Mouse (Mus musculus) embryo, embryonic 10 days (tissue): ENCODE data around the gene Dnajb12.

Source experiments
- DNase-seq: peaks from one replicate; pipeline ENCODE4 v3.0.0-alpha.2; 2015; ENCODE audit warnings: low spot score

Dnajb12 gene

DNA sequence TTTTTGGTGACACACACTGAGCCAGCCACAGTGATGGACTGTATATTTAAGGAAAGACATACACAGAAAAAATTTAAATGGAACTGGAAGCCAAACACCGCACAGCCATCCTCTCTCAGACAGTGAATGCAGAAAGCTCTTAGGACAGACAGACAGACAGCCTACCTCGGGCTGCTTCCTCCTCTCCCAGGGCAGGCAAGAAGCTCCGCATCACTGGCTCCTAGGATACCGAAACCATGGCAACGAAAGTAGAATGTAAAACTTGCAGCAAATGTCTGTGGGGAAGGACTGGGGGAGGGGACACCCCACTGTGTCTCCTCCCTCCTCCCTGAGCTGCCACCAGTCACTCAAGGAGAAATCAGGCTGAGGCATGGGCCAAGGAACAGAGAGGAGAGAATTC lies 18.2 kb downstream of the Dnajb12 start:
- DNase-seq, result peak; percentile 89

DNA sequence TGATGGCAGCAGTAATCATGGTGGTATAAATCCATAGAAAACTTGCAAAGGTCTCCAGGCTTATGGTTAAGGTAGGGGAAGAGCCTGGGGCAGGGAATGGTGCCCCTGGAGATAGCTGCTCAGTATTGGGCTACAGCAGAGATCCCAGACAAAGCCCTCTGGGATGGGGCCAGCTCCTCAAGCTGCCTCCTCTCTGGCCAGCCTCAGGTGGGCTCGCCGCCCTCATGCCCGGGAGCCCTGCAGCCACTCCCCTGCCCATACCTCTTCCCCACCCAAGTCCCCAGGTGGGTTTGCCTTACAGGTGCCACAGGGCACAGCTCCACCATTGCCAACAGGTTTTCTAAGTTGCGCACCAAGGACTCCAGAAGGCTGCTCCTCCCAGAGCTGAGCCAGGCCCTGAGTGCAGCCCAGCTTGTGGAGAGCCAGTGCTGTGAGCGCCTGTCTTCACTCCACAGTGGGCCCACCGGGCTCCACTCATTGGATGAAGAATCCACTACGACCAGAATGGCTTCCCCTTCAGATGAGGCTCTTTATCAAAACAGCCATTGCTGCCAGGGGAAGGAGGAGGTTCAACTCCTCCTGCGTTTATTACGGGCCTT lies 18.9 kb downstream of the Dnajb12 start:
- DNase-seq, result no peak

DNA sequence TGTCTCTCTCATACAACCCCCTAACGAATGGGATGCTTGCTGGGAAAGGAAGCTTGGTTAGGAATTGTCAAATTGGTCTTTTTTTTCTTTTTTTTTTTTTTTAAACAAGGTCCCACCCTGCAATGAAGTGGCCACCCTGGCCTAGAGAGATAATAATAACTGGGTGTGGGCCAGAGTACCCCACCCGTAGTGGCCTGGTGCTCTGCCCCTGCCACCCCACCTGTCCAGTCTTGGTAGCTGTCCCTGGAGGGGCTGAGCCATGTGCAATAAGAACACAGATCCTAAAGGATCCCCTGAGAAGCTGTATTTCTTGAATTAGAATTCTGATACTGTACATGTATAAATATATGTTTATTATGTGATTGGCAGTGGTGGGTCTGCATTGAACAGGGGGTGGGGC lies 19.6 kb downstream of the Dnajb12 start:
- no peak for DNase-seq

DNA sequence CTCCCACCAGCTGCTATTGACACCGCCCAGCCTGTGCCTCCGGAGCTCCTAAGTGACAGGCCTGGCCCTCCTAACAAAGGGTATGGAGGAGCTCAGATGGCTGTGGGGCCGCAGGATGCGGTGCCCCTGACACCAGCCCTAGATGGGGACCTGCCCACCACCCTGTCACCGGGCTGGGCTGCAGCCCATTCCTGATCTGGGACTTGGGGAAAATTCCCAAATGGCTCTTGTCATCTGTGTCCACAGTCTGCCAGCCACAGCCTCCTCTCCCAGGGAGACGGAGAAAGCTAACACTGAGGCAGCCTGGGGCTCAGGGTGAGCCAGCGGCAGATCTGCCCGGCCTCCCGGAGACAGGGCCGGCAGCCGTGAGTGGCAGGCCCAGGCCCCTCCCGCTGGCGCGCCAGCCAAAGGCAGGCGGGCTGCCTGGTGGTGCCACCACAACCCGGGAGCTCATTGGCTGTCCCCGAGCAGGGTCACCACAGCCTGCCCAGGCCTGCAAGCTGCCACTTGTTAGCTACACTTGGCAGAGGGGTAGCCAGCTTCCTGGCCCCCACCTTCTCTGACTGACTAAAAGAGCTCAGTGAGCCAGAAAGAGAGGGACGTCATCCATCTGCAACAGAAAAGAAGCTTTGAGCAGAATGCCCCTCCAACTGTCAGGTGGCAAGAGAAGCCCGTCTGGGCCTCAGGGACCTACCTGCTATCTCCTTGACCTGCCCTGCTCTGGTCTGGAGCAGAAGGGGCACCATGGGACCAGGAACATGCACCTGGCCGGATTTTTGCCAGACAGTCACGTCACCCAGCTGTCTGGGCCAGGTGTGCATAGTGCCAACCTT lies 20.2 kb downstream of the Dnajb12 start:
- DNase-seq, result peak; percentile 91

DNA sequence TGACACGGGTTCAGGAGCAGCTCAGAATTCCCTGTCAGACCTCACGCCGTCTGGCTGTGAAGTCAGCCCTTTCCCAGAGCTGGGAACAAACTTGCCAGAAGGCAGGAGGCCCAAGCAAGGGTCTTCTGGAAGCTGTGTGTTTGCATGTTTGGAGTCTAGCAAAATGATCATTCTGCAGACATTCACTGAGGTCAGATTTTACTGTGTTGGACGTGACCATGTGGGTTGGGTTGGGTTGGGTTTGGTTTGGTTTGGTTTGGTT lies 20.7 kb downstream of the Dnajb12 start:
- no peak for DNase-seq

DNA sequence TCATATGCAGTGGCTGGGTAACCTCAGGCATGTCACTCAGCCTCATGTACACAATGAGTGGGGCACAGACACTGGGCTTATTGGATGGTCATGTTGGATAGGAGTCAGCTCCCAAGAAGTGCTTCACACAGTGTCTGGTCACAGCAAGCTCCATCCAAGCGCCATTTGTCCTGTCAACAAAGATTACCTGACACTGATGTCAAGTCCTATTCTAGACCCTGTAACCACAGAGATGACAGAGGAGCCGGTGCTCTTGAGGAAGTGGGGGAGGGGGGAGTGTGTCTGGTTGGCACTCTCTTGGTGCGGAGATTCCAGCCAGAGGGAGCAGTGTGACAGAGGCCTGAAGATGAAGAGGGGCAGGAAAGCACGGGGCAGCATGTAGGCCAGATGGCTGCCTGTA lies 21.6 kb downstream of the Dnajb12 start:
- DNase-seq, result no peak

DNA sequence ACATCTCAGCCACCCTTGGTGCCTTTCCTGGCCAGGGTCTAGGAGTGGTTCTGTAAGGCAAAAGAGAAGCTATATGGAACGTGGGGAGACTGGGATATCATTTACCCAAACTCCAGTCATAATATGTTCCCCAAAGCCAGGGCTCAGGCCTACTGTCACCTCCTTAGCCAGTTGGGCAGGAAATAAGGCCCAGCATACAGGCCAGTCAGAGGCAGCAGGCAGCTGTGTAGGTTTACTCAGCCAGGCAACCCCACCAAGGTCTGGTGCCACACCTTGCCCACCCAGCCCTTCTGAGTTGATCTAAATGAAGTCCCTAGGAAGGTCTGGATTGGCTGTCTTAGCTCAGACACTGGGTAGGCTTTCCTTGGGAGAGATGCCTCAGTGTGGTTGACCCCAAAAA lies 22.1 kb downstream of the Dnajb12 start:
- no peak for DNase-seq

DNA sequence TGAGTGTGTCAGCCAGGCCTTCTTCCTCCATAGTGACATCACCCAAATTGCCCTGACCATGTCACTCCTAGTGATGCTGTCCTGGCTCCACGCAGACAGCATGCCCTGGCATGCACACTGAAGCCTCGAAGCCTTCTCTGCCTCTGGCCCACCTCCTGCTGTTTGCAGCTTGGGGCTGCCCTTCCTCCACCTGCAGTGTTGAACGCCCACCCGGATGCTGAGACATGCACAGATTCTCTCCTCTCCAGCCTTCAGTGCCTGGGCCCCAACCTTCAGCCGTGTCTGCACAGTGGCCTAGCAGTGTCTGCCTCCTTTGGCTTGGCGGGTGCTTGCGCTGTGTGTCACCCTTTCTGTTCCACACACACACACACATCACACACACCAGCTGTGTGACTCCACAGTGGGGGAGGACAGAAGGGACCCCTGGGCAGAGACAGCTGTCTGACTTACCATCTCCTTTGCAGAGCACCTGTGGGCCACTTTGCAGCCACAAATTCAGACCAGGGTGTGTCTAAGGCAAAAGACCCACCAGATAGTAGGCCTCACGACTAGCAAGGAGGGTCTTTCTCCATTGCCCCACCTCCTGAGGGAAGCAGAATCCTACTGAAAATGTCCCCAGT lies 22.7 kb downstream of the Dnajb12 start:
- no peak for DNase-seq

DNA sequence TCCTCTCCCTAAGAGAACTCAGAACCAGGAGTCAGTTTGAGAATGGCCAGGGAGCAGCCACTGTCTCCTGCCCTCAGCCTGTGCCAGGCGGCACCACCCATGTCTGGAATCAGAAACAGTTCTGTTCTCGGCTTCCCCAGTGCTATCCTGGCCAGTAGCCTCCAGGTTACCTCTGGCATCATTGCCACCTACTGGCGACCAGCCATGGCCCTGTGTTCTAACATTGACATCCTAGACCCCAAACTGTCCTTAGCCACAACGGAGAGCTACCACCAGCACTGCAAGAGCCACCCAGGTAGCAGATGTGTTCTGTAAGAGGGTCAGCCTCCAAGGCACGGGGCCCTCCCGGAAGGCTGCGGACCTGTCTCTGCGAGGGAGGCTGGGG lies 23.2 kb downstream of the Dnajb12 start:
- no peak for DNase-seq

DNA sequence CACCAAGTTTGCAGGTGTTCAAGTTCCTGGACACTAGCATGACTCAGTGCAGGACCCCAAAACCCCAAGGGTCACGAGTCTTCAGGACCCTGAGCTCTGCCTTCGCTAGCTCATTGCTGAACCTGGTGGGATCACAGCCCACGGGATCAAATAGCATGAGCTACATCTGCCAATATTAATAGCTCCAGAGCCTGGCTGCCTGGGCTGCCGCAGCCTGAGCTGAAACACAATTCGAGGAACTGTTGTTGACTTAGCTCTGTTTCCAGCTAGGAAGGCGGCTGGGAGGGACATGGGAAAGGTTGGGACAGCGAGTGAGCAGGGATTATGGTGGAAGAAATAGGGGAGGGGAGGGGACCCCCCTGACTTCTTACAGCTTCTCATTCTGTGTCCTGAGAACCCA lies 23.8 kb downstream of the Dnajb12 start:
- DNase-seq, result no peak

DNA sequence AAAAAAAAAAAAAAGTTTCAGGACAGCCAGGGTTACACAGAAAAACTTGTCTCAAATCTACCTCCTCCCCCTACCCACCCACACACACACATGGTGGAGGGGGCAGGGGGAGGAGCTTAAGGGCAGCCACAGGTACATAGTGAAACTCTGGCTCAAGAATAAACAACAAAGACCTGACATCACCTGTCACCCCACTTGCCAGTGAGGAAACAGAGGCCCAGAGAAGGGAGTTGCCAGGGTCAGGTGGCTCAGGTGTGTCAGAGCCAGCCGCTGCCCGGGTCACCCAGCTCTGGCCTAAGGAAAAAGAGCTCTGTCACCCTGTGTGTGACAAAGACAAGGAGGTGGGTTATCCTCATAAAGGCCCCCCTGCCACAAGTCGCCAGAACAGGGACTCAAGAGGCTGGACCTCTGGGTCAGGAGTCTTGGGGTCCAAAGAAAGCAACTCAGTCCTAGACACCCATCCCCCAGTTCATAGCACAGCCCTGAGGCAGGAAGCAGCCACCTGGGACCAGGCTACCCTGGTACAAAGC lies 27.8 kb downstream of the Dnajb12 start:
- DNase-seq, result no peak

DNA sequence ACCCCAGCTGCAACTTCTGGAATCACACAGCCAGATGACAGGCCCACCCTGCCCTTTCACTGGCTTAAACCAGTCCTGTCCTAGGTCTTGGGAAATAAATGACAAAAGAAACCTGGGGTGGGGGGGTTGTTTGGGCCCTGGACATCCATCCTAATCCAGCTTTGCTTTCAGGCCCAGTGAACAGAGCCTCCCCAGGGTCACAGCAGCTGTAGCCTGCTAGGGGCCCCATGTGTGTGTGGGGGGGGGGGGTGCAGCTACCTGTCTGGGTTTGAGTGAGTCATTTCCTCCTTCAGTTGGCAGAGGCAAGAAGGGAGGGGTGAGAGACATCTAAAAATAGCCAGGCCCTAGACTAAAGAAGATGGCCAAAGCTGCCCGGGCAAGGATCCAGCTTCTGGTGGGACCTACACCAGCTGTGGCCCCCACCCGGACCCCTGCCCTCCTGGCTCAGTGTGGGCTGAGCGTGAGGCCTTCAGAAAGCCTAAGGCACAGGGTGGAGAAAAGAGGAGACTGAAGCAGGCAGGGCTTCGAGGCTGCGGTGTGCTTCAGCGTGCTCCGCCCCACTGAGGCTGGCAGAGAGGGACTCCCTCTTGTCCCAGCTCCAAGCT lies 28.4 kb downstream of the Dnajb12 start:
- DNase-seq, result no peak

DNA sequence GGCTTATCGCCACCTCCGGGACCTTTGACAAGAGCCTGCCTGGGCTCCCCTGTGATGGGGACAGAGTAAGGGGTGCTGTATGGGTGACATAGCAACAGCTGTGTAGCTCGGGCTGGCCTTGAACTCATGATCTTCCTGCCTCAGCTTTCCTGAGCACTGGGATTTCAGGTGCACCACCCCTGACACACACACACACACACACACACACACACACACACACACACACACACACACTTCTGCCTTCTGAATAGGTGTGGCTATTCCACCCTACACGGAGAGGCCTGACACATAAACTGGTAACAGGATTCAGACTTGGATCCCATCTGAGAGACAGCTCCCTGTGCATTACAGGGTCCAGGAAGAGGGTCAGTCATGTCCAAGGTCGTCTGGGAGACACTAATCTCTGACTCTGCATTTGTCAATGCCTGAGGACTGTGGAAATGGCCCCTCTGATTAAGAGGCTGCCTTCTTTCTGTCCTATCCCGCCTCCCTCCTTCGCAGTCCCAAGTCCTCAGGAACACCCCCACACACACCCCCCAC lies 29.5 kb downstream of the Dnajb12 start:
- no peak for DNase-seq

DNA sequence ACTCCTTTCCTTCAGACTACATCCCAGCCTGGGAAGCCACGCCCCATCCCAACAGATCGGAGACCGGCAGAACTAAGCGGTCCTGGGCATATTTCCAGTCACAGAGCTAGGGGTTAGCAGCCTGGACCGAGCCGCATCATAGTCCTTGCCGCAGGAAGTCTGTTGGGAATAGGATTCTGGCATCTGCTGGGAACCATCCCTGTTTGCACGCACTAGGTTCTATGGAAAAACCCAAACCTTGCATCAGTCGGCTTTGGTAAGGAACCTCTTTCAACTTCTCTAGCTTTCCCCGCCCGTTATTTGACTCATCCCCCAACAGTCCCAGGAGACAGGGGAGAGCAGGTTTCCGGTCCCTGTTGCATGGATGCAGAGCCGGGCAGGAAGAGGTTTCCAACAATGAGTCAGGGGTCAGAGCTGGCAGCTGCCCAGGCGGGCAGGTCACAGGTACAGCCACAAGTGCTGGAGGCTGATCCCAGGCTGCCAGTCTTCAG lies 30.0 kb downstream of the Dnajb12 start:
- DNase-seq, result peak; percentile 71

DNA sequence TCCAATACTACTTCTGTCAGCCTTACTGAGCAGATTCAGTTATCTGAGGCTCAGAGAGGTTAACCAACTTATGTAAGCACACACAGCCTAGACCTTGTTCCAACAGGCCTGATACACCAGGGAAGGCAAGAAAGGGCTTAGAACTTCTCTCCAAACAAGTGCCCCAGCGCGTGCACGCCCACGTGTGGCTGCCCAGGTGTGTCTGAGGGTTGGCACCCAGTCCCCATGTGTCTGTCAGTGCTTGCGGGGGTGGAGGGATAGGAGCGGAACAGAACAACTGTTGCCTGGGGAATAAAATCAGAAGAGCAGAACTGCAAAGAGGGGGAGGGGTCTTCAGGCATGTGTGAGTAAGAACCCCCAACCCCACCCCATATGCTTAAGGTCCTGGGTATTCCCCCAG lies 31.7 kb downstream of the Dnajb12 start:
- DNase-seq, result no peak

DNA sequence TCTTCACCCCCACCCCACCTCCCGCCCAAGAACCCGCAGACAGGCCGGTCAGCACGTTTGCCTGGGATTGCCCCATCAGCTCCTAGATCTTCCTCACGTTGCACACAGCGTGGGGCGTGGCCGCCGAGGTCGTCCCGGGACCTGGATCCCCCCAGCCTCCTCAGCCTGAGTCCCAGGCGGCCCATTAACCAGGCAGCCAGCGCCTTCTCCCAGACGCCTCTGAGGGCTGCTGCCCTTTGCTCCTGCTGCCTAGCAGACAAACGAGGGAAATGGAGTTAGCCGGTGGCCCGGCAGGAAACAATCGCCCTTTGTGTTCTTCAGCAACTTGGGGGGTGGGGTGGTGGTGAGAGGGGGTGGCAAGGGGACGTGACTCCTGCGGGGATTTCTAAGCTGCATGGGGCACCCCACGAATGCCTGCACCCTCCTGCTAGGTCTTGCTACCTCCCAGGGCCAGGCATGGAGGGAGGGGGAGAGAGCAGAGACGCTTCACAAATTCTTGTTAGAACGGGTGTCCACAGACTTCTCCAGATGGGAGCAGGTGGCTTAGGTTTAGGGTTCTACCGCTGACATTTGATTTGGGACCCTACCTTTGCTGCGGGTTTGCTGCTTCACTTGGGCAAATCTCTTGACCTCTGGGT lies 32.3 kb downstream of the Dnajb12 start:
- peak; percentile 83 for DNase-seq

DNA sequence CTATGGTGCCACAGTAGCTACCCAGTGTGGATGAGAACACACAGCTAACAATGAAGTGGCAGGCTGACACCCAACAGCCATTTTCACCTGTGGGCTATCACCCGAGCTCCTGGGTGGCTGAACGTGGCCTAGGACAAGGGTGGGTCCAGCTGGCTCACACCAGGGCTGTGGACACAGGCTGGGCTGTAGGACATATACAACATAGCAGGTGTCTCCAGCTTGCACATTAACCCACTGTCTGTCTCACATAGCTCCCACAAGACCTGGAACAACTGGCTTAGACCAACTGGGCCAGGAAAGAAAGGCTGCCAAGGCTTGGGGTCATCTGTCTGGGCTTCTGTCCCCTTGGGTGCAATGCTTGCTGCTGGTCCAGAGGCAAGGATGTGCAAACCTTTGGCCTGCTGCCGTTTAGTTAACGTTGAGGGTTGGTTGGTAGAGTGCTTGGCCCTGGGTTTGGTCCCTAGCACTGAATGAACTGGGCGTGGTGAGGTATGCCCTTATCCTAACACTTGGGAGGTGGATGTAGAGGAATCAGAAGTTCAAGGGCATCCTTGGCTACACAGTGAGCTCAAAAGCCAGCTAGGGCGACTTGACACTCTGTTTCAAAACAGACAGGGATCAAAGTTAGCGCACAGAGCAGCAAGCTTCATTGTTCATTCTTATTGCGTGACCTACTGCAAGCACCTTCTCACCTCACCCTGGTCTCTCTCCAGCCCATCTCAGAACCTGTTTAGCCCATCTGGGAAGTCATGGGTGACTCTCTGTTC lies 36.0 kb downstream of the Dnajb12 start:
- DNase-seq, result no peak

DNA sequence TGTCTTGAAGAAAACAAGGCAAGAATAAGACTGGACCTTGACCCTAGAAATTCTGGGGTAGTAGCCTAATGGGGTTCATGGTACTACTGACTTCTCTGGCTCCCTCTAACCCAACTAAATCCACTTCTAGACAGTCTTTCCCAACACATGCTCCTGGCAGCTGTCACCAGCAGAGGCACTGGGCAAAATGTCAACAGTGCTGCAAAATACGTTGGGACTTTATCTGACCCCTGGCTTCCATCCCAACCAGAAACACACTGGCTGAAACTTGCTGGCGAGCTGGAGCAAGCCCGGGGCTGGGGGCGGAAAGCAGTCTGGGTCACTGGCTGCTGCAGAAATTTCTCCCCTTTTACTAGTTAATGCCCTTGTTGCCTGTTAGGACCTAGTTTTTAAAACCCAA lies 36.8 kb downstream of the Dnajb12 start:
- DNase-seq, result no peak

DNA sequence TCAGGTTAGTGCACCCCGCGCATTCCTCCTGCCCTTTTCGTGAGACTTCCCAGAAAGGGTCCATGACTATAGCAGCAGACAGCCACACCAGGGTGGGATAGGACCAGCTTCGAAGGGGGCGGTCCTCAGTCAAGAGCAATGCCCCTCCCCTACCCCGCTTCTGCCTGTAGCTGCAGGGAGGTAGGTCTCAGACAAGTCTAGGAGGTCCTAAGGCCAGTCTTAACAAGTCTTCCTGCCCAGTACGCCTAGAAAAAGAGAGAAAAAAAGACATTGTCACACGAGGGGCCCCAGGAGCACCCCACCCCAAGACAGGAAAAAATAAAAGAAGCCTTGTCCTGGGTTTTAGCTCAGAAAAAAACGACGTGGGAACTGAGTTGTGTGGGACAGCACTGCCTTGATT lies 37.3 kb downstream of the Dnajb12 start:
- peak; percentile 92 for DNase-seq

DNA sequence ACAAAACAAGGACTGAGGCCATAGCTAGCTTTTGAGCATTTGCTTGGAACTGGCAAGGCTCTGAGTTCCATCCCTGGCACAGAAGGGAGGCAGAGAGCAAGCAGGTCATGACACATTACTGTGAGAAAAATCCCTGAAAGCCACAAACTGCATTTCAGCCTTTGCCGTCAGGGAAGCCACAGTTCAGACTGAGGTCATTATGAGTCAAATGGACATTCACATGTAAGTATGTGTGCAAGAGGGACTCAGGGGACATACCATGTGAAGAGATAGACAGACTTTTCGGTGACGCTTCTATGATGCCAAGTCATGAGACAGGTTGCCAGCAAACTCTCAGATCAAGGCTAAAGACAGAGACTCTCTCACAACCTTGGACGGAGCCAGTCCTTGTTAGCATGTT lies 38.8 kb downstream of the Dnajb12 start:
- no peak for DNase-seq

DNA sequence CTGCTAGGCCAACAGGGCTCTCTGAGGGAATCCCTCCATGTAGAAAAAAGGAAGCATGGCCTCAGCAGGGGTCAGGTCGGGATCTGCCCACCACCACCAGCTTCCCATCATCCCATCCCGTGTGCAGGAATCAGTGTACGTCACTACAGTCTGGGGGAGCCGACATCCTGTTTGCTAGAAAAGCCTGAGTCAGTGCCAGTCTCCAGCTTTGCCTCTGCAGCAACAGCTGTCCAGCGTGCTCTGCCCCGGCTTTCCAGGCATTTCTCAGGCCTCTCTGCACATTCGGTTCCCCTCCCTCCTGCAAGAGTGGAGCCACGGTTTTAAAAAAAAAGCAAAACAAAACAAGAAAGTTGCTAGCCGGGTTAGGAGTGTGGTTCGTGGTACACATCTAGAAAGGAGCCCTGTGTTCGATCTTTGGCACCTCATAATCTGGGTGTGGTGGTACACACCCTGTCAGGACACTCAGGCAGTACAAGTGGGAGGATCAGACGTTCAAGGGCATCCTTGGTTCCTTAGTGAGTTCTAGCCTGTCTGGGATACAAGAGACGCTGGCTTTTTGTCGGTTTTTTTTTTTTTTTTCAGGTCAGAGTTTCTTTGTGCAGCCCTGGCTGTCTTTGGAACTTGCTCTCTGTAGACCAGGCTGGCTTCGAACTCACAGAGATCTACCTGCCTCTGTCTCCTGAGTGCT lies 40.3 kb downstream of the Dnajb12 start:
- DNase-seq, result peak; percentile 48
